Mouse (Mus musculus): ENCODE measurements around the gene Rffl. TPM values are rescaled to one million over a fixed set of nuclear protein-coding genes. Genes with fewer than 3 reads are reported as not detected.

The Rffl gene
- 2.8 TPM for polyA plus RNA-seq (2012; fragmentation: generic; extraction: Trizol)
- long read RNA-seq, experiment 1, partial matches to known transcripts, result 2 of 6 reads
- long read RNA-seq, experiment 1, other reads (novel, unspliced or antisense), result 3 of 6 reads
- long read RNA-seq, experiment 2, transcript Rffl-206 (7 exons, 3,489 nt), result major isoform, 25 of 66 reads
- long read RNA-seq, experiment 2, partial matches to known transcripts, result 4 of 66 reads
- long read RNA-seq, experiment 2, other reads (novel, unspliced or antisense), result 35 of 66 reads

GRCm38 (mm10) chr11:82871031-82871446 is at the start of gene Rffl:
Rffl (minus strand) TSS chr11:82871210.
- no peaks in the 10 kb centered on the region for H3K79me2 ChIP-seq (ENCODE audit: control insufficient read depth, insufficient read depth)
- no peaks in the 10 kb centered on the region for H3K36me3 ChIP-seq (ENCODE audit: control insufficient read depth, insufficient read depth)
- no peaks in the 10 kb centered on the region for H3K79me3 ChIP-seq (ENCODE audit: low read depth)
- H3K4me3 ChIP-seq (ENCODE audit: insufficient read depth, poor library complexity, severe bottlenecking), result peak within 1 kb of the TSS; percentile 59
- H3ac ChIP-seq (ENCODE audit: control insufficient read depth, insufficient read length, low read depth), result peak within 1 kb of the TSS; percentile 77
- TF ChIP-seq CEBPB (IDR thresholded peaks at IDR 0.05; ENCODE audit: low read depth), result no peak
- peak; percentile 77 for TF ChIP-seq CTCF (IDR thresholded peaks at IDR 0.05; ENCODE audit: control insufficient read depth, insufficient read depth, insufficient read length)
- H3K27me3 ChIP-seq (ENCODE audit: control insufficient read depth, insufficient read depth, insufficient read length), result no peaks in the 10 kb centered on the region

- no peak for TF ChIP-seq MYOD1 (IDR thresholded peaks at IDR 0.05; ENCODE audit: control insufficient read depth, insufficient read length, low read depth)
- TF ChIP-seq USF1 (IDR thresholded peaks at IDR 0.05; ENCODE audit: low read depth), result no peak
- no peak for TF ChIP-seq FOSL1 (IDR thresholded peaks at IDR 0.05; ENCODE audit: insufficient read depth, low read length, poor library complexity, severe bottlenecking)
- no peak for TF ChIP-seq CTCF (IDR thresholded peaks at IDR 0.05; ENCODE audit: control insufficient read depth, insufficient read depth, insufficient read length)
- TF ChIP-seq CEBPB (IDR thresholded peaks at IDR 0.05; ENCODE audit: low read depth), result no peak
- TF ChIP-seq MAX (IDR thresholded peaks at IDR 0.05), result no peak
- no peak overlapping the region for H3K4me3 ChIP-seq (ENCODE audit: insufficient read depth, poor library complexity, severe bottlenecking)
- peaks cover 9% of the 10 kb centered on the region for H3K27me3 ChIP-seq (ENCODE audit: control insufficient read depth, insufficient read depth, insufficient read length)
- no peaks in the 10 kb centered on the region for H3K79me3 ChIP-seq (ENCODE audit: low read depth)
- H3K36me3 ChIP-seq (ENCODE audit: control insufficient read depth, insufficient read depth), result no peaks in the 10 kb centered on the region
- H3ac ChIP-seq (ENCODE audit: control insufficient read depth, insufficient read length, low read depth), result no peak overlapping the region
- no peaks in the 10 kb centered on the region for H3K79me2 ChIP-seq (ENCODE audit: control insufficient read depth, insufficient read depth)
Observed at GRCm38 (mm10) chr11:82920768-82921167, 49.8 kb upstream of the Rffl start.

GRCm38 (mm10) chr11:82914711-82915352 is 43.8 kb upstream of the Rffl start:
- no peaks in the 10 kb centered on the region for H3K36me3 ChIP-seq (ENCODE audit: control insufficient read depth, insufficient read depth)
- H3ac ChIP-seq (ENCODE audit: control insufficient read depth, insufficient read length, low read depth), result no peak overlapping the region
- H3K27me3 ChIP-seq (ENCODE audit: control insufficient read depth, insufficient read depth, insufficient read length), result peaks cover 7% of the 10 kb centered on the region
- H3K79me2 ChIP-seq (ENCODE audit: control insufficient read depth, insufficient read depth), result no peaks in the 10 kb centered on the region
- H3K79me3 ChIP-seq (ENCODE audit: low read depth), result no peaks in the 10 kb centered on the region
- TF ChIP-seq FOSL1 (IDR thresholded peaks at IDR 0.05; ENCODE audit: insufficient read depth, low read length, poor library complexity, severe bottlenecking) (no peak), USF1 (IDR thresholded peaks at IDR 0.05; ENCODE audit: low read depth) (no peak), CEBPB (IDR thresholded peaks at IDR 0.05; ENCODE audit: low read depth) (no peak), MAX (IDR thresholded peaks at IDR 0.05) (no peak), CTCF (IDR thresholded peaks at IDR 0.05; ENCODE audit: control insufficient read depth, insufficient read depth, insufficient read length) (peak; percentile 72)
- H3K4me3 ChIP-seq (ENCODE audit: insufficient read depth, poor library complexity, severe bottlenecking), result no peak overlapping the region

GRCm38 (mm10) chr11:82910679-82911389 is 39.8 kb upstream of the Rffl start:
- H3ac ChIP-seq (ENCODE audit: control insufficient read depth, insufficient read length, low read depth), result no peak overlapping the region
- peaks cover 8% of the 10 kb centered on the region for H3K36me3 ChIP-seq (ENCODE audit: control insufficient read depth, insufficient read depth)
- peaks cover 4% of the 10 kb centered on the region for H3K27me3 ChIP-seq (ENCODE audit: control insufficient read depth, insufficient read depth, insufficient read length)
- TF ChIP-seq MYOD1 (IDR thresholded peaks at IDR 0.05; ENCODE audit: control insufficient read depth, insufficient read length, low read depth), result no peak
- TF ChIP-seq MYOG (IDR thresholded peaks at IDR 0.05; ENCODE audit: control insufficient read depth, extremely low read depth, insufficient read length), result no peak
- no peak for TF ChIP-seq CTCF (IDR thresholded peaks at IDR 0.05; ENCODE audit: control insufficient read depth, insufficient read depth, insufficient read length)
- TF ChIP-seq MAX (IDR thresholded peaks at IDR 0.05), result no peak
- TF ChIP-seq USF1 (IDR thresholded peaks at IDR 0.05; ENCODE audit: low read depth), result no peak
- TF ChIP-seq CEBPB (IDR thresholded peaks at IDR 0.05; ENCODE audit: low read depth), result no peak
- no peak for TF ChIP-seq FOSL1 (IDR thresholded peaks at IDR 0.05; ENCODE audit: insufficient read depth, low read length, poor library complexity, severe bottlenecking)
- peaks cover 7% of the 10 kb centered on the region for H3K79me3 ChIP-seq (ENCODE audit: low read depth)
- no peak overlapping the region for H3K4me3 ChIP-seq (ENCODE audit: insufficient read depth, poor library complexity, severe bottlenecking)
- peaks cover 16% of the 10 kb centered on the region for H3K79me2 ChIP-seq (ENCODE audit: control insufficient read depth, insufficient read depth)

- H3K27me3 ChIP-seq (ENCODE audit: control insufficient read depth, insufficient read depth, insufficient read length), result peaks cover 4% of the 10 kb centered on the region
- H3K4me3 ChIP-seq (ENCODE audit: insufficient read depth, poor library complexity, severe bottlenecking), result no peak within 1 kb of the TSS
- peaks cover 14% of the 10 kb centered on the region for H3K36me3 ChIP-seq (ENCODE audit: control insufficient read depth, insufficient read depth)
- H3K79me2 ChIP-seq (ENCODE audit: control insufficient read depth, insufficient read depth), result peaks cover 16% of the 10 kb centered on the region
- TF ChIP-seq MAX (IDR thresholded peaks at IDR 0.05), result no peak
- no peak for TF ChIP-seq FOSL1 (IDR thresholded peaks at IDR 0.05; ENCODE audit: insufficient read depth, low read length, poor library complexity, severe bottlenecking)
- no peak for TF ChIP-seq MYOD1 (IDR thresholded peaks at IDR 0.05; ENCODE audit: control insufficient read depth, insufficient read length, low read depth)
- no peak for TF ChIP-seq CEBPB (IDR thresholded peaks at IDR 0.05; ENCODE audit: low read depth)
- TF ChIP-seq CTCF (IDR thresholded peaks at IDR 0.05; ENCODE audit: control insufficient read depth, insufficient read depth, insufficient read length), result no peak
- TF ChIP-seq USF1 (IDR thresholded peaks at IDR 0.05; ENCODE audit: low read depth), result no peak
- TF ChIP-seq MYOG (IDR thresholded peaks at IDR 0.05; ENCODE audit: control insufficient read depth, extremely low read depth, insufficient read length), result no peak
- peaks cover 7% of the 10 kb centered on the region for H3K79me3 ChIP-seq (ENCODE audit: low read depth)
- H3ac ChIP-seq (ENCODE audit: control insufficient read depth, insufficient read length, low read depth), result no peak within 1 kb of the TSS
Observed at GRCm38 (mm10) chr11:82910250-82910649, 39.2 kb upstream of the Rffl start, which contains the start of gene Unc45b. Unc45b (plus strand) TSS chr11:82910550.

All from C2C12 (cell line).